Mouse (Mus musculus): ENCODE data around the gene Sh3glb2.
A peak's percentile ranks its signal among the peaks of the same experiment; 100 is the strongest.

Sh3glb2 gene

DNA sequence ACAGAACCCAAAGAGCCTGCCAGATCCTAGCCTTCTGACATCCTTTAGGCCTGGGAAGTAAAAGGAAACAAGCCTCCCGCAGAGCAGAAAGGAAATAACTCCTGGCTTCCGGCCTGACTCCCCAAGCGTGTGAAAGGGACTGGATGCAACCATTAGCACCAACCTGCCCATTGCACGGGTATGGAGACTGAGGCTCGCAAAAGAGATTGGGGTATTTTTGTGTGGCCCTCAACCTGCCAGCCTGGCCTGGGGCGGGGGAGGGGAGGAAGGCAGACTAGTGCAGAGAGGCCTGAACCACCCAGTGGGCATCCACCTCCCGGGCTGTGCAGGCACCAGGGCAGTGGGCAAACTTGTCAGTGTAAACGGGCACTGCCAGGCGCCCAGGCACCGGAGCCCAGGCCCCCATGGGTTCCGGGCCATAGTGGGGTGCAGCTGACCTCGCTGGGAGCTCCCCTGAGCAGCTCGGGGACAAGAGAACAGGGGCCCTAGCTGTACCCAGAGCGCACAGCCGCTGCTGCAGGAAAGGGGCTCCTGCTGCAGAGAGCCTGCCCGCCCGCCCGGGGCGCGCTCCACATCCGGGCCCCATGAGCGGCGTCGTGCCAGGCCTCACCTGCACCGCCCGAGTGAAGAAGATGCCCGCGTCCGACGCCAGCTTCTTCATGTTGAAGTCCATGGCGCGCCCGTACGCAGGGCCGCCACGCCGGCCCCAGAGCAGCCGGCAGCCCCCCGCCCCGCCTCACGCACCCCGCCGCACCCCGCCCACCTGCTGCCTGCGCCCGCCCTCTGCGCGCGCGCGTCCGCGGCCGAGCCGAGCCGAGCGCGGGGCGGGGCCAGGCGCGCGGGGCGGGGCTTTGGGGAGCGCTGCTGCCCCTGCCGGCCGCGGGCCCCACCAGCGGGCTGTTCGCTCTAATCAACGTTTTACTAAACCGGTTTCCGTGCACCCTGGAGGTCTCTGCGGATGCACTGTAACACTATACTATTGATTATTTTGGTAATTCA, at the start of gene Sh3glb2:
Sh3glb2 (minus strand) TSS at position 805 of the 999 bp plus-strand sequence.
- peak; percentile 89 to 93 for DNase-seq

DNA sequence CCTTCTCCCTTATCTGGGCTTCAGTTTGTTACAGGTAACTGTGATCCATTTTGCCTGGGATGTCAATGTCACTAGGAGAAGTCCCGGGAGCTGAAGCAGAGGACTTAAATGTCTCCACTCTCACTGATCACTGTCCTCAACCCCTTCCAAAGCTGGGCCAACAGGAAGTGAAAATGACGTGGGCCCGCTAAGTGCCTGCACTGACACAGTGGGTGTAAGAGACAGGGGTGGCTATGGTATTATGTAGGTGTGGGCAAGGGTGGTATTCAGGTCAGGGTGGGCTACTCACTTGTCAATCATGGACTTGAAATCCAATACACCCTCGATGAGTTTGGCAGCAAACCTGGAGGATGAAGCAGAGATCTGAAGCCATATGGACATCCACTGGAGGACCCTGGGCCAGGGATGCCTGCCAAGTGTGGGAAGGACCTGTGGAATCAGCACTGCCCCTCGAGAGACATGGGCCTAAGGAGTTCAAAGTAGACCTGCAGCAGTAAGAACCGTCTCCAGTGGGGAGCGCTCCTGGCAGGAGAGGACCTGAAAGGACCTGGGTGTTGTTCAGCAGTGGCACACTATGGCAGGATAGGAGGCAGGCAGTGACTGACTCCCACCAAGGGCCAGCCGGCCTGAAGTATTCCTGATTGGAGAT, 49.4 kb upstream of the Sh3glb2 start:
- no peak for DNase-seq

DNA sequence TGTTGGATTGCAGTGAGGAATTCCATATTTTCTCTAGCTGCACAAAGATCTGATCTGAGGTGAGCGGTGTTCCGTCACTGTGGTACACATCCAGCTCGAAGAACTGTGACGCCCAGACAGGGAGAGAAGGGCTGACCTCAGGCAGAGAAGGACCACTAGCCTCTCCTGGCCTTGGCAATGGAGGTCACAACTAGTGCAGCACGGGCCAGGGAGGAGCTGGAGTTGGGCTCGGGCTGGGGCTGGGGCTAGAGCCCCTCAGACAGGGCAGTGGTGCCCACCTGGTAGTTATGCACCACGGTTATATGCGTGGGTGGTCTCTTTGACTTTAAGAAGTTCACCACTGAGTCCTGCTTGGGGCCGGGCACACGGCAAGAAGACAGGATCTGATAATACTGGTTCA, 48.6 kb upstream of the Sh3glb2 start:
- DNase-seq: no peak

DNA sequence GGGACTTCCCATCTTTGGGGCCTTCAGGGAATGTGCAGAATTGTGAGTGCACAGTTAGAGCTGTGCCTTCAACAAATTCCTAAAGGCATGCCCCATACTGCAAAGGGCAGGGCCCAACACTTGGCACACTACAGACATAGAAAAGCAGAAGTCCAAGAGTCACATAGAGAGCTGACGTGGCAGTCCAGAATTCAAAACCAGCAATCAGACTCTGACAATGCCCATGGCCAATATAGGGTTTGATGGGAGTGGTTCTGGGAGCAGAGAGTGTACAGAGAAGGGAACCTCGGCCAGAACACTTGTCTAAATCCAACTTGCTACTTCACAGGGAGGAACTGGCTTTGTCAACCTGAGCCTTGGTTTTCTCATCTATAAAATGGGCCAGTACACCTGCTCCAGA, 48.1 kb upstream of the Sh3glb2 start:
- no peak for DNase-seq

DNA sequence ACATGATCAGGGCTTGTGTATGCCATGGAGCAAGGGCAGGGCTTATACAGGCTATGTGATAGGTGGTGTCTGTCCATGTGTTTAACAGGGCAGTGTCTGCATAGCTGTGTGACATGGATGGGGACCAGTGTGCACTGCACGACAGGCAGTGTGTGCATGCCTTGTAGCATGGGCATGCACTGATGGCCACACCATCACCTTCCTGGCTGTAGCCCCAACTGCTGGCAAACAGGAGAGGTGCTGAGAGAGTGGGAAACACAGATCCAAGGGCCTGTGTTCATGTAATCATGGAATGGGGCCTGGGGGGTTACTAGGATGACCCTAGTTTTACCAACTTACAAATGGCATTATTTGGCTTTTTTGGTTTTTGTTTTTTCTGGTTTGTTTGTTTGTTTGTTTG, 44.7 kb upstream of the Sh3glb2 start:
- no peak for DNase-seq

DNA sequence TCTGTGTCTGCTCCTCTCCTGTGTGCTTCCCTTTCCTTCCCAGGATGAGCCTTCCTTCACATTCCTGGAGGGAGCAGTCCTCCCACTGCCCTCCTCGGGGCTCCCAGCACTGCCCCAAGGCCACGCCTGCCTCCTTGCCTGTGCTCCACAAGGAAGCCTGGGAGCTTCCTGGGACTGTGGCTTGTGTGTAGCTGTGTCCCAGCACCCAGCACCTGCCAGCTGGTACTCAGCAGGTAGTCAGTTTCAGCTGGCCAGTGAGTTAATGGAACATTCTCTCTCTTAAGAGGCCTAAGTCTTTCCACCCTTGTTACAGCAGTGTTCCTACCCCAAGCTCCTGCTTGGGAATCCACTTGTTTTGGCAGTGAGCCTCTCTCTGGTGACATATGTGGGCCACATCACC, 43.7 kb upstream of the Sh3glb2 start:
- no peak for DNase-seq

DNA sequence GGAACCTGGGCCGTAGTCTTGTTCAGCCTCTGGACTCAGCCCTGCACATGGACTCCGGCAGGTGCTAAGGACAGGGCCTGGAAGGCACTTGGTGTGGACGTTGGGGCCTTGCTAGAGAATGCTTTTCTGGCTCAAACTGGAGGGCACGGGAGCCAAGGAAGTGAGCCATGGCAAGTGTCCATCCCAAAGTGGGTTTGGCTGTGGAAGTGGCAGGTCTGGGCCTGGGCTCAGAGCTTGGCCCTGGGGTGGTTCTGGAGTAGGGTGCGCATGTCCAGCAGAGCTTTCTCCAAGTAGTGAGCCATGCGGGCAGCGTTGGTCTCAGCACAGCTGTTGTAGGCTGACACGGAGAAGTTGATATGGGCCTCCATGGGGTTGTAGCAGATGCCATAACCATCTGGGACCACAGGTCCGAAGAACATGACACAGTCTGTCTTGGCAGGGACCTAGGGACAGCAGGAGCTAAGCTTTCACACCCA, 43.3 kb upstream of the Sh3glb2 start:
- no peak for DNase-seq

DNA sequence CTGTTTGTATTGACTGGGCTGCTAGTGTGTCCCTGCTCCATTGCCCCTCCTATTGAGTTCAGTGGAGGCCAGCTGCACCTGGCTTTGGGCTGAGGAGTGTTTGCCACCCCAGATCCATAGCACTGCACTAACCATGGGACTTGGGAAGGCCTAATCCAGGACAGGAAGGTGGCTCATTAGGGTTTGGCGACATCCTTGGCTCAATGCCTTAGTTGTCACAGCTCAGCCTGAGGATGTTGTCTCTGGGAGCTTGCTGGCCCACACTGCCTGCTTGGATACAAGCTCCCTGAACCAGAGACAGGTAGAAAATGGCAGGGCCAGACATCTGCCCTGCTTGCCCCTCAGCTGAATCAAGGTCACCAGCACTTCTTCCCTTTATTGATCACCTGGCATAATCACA, 42.4 kb upstream of the Sh3glb2 start:
- no peak for DNase-seq

DNA sequence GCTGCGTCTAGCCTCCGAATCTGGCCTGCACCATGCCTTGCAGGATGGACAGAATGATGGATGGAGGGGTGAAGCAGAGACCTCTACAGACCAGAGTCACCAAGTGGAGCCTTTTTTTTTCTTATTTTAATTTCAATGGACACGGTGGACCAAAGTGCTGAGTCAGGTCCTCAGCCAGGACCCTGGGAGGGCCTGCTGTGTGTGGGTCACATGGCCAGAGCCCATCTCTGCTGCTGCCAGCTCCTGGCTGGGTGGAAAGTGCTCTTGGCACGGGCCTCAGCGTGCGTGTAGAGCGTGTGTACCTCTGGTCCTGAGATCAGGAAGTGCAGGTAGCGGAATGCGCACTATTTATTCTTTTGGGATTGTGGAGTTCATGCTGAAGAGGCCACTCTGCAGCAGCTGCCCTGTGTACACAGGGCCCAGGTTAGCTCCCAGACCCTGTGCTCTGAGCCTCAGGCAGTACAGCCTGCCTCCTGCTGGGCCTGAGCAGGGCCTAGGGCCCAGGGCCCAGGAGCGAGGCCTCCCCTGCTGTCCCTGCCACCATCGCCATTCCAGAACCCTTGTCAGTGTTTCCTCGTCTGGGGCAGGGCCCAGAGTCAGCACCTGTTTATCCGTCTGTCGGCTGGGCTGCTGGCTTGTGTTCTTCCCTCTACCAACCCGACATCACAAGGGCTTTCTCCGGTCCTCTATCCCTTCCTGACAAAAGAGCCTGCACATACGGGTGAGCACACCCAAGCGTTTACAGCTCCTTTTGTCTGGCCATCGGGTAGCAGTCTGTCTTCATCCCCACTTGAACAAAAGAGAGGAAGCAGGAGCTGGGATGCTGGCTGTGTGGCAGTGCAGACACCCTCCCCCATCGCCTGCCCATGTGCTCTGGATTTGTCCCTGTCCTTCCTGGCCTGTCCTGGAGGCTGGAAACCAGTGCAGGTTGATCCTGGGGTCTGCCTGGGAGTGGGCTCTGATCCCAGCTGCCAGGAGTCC, 40.3 kb upstream of the Sh3glb2 start:
- peak; percentile 49 to 84 for DNase-seq

DNA sequence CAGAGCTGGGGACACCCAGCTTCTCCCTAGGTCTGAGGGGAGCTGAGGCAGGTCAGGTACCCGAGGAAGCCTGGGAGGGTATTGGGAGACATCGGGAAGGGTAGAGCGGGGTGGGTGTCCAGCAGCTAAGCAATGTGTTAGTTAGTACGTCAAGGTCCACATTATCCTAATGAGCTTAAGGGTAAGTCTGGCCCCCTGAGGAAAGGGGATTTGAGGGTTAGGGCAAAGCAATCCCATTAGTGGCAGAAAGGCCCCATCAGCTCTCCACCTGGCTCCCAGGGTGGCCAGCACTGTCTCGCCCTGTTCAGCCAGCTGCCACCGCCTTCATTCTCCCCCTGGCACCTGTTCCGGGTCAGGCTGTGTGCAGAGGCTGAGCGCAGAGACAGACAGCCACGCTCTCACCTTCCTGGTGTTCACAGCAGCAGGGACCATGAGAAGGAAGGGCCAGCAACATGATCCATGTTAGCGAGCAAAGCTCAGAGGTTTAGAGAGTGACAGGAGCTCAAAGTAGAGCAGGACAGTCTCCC, 38.9 kb upstream of the Sh3glb2 start:
- DNase-seq: no peak

DNA sequence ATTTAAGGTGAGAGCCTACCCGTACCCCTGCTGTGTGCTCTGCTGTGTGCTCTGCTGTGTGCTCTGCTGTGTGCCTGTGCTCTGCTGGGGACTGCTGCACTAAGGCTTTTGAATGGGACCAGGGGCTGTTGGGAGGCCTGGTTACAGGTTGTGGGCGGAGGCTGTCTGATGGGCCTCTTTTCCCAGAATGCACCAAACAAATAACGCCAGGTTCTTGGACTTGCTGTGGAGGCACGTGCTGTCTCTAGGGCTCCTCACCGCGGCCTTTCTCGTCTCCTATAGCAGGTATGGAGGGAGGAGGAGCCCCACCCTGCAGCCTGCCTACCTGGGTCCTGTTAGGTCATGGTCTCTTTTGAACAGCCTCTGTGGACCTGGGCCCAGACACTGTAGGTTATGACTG, 37.1 kb upstream of the Sh3glb2 start:
- no peak for DNase-seq

DNA sequence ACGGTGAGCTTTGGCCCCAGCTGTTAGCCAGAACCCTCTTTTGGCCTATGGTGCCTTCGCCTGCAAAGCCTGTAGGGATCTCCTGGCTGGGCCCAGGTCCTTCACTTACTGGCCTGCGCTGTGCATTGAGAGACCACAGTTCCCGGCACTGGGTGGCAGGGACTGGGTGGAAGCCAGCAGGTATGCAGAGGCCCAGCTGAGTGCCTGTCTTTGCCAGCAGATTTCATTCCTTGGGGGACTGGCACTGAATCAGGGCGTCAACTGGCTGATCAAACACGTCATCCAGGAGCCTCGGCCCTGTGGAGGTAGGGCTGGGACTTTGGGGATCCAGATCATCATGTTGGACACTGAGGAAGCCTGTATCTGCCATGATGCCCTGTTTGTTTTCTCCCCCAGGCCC, 36.6 kb upstream of the Sh3glb2 start:
- DNase-seq: peak in 1 of 2 experiments; percentile 46

DNA sequence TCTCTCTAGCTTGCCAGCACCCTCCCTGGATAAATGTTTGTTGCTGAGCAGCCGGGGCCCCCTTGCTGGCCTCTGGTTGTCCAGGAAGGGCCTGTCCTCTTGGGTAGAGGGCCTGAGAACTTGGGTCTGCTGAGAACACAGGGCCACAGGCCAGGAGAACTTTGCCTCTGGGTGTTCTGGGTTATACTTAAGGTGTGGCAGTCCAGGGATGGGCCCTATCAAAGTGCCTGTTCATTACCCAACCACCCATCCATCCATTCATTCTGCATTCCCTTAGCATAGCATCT, 34.2 kb upstream of the Sh3glb2 start:
- no peak for DNase-seq

DNA sequence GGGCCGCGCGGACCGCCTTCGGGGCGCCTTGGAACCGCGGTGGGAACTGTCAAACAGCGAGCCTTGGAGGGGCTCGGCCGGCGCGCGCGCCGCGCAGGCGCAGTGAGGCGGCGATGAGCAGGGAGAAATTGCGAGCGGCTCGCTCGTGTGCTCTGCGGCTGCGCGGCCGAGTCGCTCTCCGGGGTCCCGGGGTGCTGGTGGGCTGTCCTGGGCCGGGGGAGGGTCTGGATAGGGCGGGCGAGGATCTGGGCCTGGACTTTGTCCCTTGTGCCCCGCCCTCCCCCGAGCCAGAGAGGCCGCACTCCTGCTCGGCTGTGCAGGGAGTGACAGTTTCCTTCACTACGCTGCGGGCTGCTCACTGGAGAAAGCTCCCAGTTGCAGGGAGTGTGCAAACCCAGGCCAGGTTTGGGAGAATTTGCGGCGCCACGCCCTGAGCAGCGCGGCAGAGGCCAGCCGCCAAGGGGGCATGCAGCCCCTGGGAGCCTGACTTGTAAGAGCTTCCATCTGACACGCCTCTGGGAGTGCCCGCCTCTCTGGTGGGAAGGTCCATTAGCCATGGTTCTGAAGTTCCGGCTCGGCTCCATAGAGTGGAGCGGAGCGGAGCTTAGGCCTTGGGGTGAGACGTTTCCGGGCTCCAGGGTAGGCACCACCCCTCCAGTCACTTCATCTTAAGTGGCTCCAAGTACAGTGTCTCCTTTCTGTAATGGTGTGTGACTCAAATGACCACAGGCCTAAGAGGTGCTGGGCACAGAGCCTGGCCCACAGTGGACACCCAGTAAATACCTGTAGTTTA, 33.6 kb upstream of the Sh3glb2 start:
- DNase-seq: peak; percentile 82 to 92

DNA sequence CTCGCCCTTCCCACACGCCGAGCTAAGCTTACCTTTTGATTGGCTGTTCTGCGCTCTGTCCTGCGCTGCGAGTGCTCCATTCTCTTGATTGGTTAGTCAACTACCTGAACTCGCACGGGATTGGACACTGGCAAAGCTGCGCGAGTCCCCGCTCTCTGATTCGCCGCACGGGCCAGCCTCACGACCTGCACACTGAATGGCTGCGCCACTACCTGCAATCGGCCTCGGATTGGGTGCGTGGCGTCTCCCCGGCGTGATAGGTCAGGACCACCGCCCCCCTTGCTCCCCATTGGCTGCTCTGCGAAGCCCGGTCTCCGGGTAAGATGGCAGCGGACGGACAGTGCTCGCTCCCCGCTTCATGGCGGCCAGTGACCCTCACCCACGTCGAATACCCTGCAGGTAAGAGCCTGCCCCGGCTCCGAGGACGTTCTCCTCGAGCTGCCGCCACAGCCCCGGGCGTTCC, 33.0 kb upstream of the Sh3glb2 start, which contains the start of gene Dolpp1:
Dolpp1 (plus strand) TSS at position 141 of the 463 bp plus-strand sequence.
- DNase-seq: peak; percentile 97 to 100

DNA sequence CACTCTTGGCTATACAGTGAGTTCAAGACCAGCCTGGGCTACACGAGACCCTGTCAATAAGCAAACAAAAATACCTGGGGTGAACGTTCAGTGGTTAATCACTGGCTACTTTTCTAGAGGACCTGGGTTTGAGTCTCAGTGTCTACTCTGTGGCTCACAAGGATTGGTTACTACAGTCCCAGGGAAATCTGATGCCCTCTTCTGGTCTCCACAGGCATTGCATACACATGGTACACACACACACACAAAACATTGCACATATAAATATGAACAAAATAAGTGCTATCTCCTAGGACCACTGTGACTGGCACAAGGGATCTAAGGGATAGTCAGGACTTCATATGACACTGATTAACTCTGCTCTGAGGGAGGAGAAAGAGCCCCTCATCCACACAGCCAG, 29.9 kb upstream of the Sh3glb2 start:
- DNase-seq: no peak

DNA sequence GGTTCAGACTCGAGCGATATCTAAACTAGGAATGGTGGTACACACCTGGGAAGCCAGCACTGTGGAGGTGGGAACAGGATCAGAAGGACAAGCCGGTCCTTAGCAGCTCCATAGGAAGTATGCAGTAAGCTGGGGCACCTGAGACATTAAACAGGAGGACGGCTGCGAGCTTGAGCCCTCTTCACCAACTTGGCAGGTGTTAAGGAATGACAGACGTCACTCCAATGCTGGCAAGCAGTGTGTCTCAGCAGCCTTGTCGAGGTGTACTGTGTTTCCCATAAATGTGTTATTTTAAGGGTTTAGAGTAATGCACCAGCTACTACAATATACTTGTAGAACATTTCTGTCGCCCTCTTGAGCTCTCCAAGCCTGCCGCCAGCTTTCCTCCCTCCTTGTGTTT, 27.8 kb upstream of the Sh3glb2 start:
- DNase-seq: no peak

DNA sequence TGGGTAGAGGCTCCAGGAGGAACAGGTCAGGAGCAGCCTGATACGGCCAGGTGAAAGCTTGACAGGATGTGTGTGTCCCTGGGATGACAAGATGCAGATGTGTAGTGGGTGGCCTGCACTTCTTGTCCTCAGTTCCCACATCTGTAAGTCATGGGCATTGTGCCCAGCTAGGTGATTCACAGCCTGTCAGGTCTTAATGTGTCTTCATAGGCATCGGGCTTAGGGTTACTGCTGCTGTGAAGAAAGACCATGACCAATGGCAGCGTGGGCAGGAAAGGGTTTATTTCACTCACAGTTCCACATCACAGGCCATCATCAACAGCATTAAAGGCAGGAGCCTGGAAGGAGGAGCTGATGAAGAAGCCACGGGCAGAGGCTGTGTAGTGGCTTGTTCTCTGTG, 26.5 kb upstream of the Sh3glb2 start:
- no peak for DNase-seq

DNA sequence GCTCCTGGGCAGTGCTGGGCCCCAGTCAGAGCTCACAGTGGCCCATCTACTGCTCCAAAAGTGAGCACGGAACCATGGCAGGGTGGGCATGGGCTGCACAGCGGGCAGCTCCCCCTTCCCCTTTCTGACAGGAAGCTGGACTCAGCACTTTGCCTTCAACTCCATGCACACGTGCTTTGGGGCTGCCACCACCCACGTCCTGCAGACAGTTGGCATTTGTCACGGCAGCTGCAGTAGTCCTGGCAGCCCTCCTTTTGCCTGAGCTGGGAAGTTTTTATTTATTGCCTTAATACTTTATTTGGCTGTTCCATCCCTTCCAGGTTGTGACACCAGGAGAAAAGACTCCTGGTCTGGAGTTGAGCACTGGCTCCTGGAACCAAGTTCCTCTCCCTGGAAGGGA, 25.7 kb upstream of the Sh3glb2 start:
- no peak for DNase-seq

DNA sequence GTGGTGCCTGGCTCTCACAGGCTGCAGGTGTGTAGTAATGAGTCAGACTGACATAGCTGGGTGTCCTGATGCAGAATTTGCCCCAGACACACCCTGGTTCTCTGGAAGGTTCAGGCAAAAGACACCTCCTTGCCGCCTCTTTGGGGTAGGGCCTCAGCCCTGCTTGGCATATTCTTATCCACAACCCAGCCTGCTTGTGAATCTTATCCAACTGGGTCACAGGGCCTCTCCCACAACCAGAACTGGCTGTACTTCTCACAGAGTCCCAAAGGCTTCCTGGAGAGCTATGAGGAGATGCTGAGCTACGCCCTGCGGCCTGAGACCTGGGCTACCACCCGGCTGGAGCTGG, 22.2 kb upstream of the Sh3glb2 start:
- no peak for DNase-seq

DNA sequence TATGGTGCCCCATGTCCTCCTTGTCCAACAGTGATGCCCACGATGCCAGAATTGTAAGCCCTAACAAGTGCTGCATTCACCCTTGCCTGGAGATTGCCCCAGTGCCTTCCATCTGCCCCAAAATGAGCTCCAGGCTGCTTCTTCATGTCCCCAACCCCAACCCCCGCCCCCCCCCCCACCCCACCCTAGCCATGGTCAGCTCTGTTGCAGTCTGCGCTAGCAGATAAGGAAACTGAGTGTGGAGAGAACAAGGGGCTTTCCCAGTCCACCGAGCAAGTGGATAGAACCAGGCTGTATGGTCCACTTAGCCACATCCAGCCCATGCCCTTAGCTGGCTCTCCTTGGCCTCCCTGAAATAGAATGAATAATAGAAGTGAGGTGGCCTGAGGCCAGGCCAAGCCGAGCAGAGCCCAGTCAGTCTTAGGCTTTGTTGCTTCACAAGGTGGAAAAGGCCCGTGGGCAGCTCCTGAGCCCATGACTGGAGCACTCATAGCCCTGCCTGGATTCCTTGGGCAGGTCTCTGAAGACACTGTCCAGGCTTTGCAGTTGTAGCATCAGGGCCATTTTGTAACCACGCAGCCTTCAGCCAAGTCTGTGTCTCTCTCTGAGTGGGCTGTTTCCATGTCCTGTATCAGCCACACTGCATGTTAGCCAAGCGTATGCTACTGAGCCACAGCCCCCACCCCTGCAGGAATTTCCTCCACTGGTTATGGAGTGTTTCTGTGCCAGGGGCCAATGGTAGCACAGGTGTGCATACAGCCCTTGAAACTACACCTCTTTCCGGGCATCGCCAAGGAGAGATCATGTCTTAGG, 21.6 kb upstream of the Sh3glb2 start:
- DNase-seq: no peak

Measured in lung, postnatal 4 days (tissue).